Mouse (Mus musculus) liver, embryonic 12.5 days (tissue): ENCODE results near the gene Mycn. TPM values are rescaled to one million over a fixed set of nuclear protein-coding genes. Genes with fewer than 3 reads are reported as not detected.

Experiments
- ATAC-seq: fragments of 200-750 bp; cut with Nextera tagmentation; 2 replicates; pipeline ENCODE4 v1.8.0; 2017; ENCODE audit warnings: moderate number of reproducible peaks, mild to moderate bottlenecking, moderate library complexity
- H3K27ac ChIP-seq: fragments of 300-500 bp; sonication (generic); 2 replicates; pipeline ENCODE4 v1.5.1; 2016; ENCODE audit warnings: mild to moderate bottlenecking
- H3K27me3 ChIP-seq: fragments of 300-500 bp; sonication (generic); replicated peaks from 2 replicates; pipeline ENCODE4 v1.6.1; 2016; ENCODE audit warnings: mild to moderate bottlenecking, moderate library complexity
- H3K36me3 ChIP-seq: fragments of 300-500 bp; sonication (generic); 2 replicates; pipeline ENCODE4 v1.6.1; 2016; ENCODE audit warnings: mild to moderate bottlenecking, moderate library complexity
- H3K4me1 ChIP-seq: fragments of 300-500 bp; sonication (generic); 2 replicates; pipeline ENCODE4 v1.6.1; 2016
- H3K4me2 ChIP-seq: fragments of 300-500 bp; sonication (generic); 2 replicates; pipeline ENCODE4 v1.6.1; 2016; ENCODE audit warnings: mild to moderate bottlenecking, moderate library complexity
- H3K4me3 ChIP-seq: fragments of 300-500 bp; sonication (generic); 2 replicates; pipeline ENCODE4 v1.5.1; 2016; ENCODE audit warnings: mild to moderate bottlenecking, moderate library complexity
- H3K9ac ChIP-seq: fragments of 300-500 bp; sonication (generic); 2 replicates; pipeline ENCODE4 v1.6.1; 2016; ENCODE audit warnings: mild to moderate bottlenecking, moderate library complexity
- H3K9me3 ChIP-seq: fragments of 300-500 bp; sonication (generic); replicated peaks from 2 replicates; pipeline ENCODE4 v1.6.1; 2016; ENCODE audit warnings: mild to moderate bottlenecking, moderate library complexity
- WGBS: fragments of 180-500 bp; shearing (Covaris S2); methylation state at CpG from one replicate; pipeline ENCODE4 v1.1.7; 2016; ENCODE audit not compliant: insufficient replicate concordance; 5-methylcytosine and 5-hydroxymethylcytosine counted together
- polyA plus RNA-seq: library from polyadenylated mRNA; unstranded; fragments of >200 nt; fragmentation: Nextera tagmentation; extraction: Ambion mirVana; gene quantifications from 2 replicates; pipeline ENCODE4 v1.2.1, GENCODE M21; 2016

Gene Mycn
- polyA plus RNA-seq, 1 experiment from 2014 or later = 18.5 TPM

DNA sequence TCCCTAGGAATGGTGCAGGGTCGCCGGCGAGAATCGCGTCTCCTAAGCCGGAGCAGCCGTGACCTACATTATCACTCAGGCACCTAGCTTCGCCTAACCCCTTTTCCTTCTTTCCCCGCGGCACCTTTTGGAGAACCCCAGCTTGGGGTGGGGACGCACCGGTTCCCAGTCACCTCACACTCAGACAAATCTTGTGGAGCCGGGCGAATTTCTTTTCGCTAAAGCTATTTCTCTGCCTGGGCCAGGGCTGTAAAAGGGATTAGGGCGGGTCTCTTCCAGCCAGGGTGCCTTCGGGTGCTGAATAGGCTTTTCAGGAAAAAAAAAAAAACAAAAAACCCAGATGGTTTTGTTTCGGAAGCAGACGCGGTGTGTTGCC, 597 bp downstream of the Mycn start:
- Histone ChIP-seq H3K4me1 (peaks cover 24% of the 10 kb centered on the region; the same call in 1 of the 2 replicates), H3K27me3 (peaks cover 81% of the 10 kb centered on the region), H3K4me3 (peak overlapping the region; percentile 64), H3K27ac (no peak overlapping the region), H3K9me3 (no peaks in the 10 kb centered on the region), H3K9ac (peak overlapping the region; percentile 67), H3K4me2 (peak overlapping the region; percentile 87), H3K36me3 (peaks cover 14% of the 10 kb centered on the region)
- ATAC-seq = 0 out of 2 replicates have a peak, but pooled peaks have one; percentile 6
- 1% methylated on average over 20 of the region's 20 CpGs for WGBS

DNA sequence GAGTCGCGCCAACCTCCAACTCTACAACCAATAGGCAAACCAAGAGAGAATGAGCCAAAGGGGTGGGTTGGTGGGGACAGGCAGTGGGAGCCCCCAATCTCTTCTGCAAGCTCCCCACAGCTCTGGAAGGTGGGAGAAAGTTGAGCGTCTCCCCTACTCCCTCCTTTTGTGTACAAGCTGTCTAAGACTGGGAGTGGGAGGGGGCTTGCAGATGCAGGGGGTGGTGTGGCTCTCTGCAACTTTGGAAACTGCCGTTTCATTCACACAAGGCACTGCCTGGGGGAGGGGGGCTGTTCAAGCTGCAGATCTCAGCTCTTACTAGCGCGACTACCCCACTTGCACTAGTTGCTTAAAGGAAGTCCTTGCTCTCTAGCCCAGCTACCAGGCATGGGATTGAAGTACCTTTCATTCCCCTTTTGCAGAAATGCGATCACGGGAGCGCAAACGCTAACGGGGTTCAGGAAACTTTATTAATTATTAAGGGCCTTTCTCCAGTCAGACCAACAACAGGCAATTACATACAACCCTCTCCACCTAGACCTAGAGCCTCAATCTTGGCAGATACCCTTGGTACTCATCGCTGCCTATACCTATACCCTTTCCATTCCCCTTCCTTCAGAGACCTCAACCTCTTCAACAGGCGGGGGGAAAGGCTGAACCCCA, 1.1 kb downstream of the Mycn start:
- H3K9ac ChIP-seq = peak overlapping the region; percentile 67
- under 1% methylated on average over 13 of the region's 13 CpGs for WGBS
- peak overlapping the region; percentile 87 for H3K4me2 ChIP-seq
- H3K27ac ChIP-seq = peak overlapping the region; percentile 49; the same call in 1 of the 2 replicates
- H3K4me3 ChIP-seq = peak overlapping the region; percentile 64
- peaks cover 80% of the 10 kb centered on the region for H3K27me3 ChIP-seq
- H3K9me3 ChIP-seq = no peaks in the 10 kb centered on the region
- peaks cover 17% of the 10 kb centered on the region for H3K36me3 ChIP-seq
- ATAC-seq = no peak
- H3K4me1 ChIP-seq = peaks cover 24% of the 10 kb centered on the region; the same call in 1 of the 2 replicates

DNA sequence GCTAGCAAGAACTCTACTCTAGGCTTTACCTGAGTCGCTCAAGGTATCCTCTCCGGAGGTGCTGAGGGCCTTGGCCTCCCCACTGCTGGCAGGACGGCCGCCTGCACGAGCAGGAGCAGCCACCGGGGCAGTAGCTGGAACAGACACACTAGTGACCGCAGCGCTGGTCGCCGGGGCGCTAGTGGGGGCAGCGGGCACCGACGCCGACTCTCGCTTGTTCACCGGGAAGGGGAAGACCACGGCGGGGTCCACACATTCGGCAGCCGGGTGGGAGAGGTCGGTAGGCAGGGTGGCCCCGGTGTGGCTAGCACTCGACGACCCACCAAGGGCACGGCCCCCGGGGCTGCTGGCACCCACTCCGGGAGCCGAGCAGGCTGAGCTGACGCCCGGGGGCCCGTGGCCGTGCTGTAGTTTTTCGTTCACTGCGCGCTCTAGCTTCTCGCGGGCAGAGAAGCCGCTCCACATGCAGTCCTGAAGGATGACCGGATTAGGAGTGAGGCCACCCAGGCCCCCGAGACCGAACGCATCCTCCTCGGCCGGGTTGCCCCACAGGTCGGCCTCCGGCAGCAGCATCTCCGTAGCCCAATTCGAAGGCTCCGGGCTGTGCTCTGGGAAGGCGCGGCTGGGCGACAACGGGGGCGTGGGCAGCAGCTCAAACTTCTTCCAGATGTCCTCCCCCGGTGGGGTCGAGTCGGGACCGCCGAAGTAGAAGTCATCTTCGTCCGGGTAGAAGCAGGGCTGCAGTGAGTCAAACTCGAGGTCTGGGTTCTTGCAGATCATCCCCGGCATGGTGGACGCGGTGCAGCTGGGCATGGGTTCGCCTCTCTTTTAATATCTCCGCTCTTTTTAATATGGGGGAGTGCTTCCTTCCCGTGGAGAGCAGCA, 1.9 kb downstream of the Mycn start:
- Histone ChIP-seq H3K27me3 (peaks cover 76% of the 10 kb centered on the region), H3K4me2 (peak overlapping the region; percentile 87), H3K9ac (peak overlapping the region; percentile 67)

DNA sequence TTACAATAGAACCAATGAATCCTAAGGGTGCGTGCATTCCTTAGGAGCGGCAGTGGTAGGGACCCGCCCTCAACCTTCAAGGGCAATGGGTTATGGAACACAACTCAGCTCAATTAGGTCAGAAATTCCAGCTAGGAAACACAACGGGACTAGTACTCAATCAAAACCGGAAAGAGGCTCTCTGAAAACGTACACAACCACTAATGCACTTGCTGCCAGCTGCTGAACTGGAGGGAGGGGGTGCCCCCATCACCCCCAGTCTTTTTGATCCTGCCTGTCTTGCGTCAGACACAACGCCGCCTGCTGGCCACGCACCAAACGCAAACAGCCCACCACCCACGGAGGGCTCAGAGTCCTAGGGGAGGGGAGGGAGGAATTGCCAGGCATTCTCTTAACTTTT, 2.9 kb downstream of the Mycn start:
- Histone ChIP-seq H3K36me3 (peaks cover 17% of the 10 kb centered on the region), H3K4me1 (peaks cover 24% of the 10 kb centered on the region; the same call in 1 of the 2 replicates), H3K9me3 (no peaks in the 10 kb centered on the region), H3K27me3 (peaks cover 71% of the 10 kb centered on the region), H3K4me3 (peak overlapping the region; percentile 64), H3K9ac (peak overlapping the region; percentile 67; the same call in 1 of the 2 replicates), H3K27ac (no peak overlapping the region), H3K4me2 (peak overlapping the region; percentile 87)
- WGBS = 2% methylated on average over 12 of the region's 12 CpGs
- ATAC-seq = no peak

More for the DNA sequence above, 1.9 kb downstream of the Mycn start:
- Histone ChIP-seq H3K9me3 (no peaks in the 10 kb centered on the region), H3K27ac (peak overlapping the region; percentile 49; the same call in 1 of the 2 replicates), H3K36me3 (peaks cover 17% of the 10 kb centered on the region), H3K4me3 (peak overlapping the region; percentile 64), H3K4me1 (peaks cover 24% of the 10 kb centered on the region; the same call in 1 of the 2 replicates)
- ATAC-seq = no peak
- WGBS = under 1% methylated on average over 69 of the region's 69 CpGs

DNA sequence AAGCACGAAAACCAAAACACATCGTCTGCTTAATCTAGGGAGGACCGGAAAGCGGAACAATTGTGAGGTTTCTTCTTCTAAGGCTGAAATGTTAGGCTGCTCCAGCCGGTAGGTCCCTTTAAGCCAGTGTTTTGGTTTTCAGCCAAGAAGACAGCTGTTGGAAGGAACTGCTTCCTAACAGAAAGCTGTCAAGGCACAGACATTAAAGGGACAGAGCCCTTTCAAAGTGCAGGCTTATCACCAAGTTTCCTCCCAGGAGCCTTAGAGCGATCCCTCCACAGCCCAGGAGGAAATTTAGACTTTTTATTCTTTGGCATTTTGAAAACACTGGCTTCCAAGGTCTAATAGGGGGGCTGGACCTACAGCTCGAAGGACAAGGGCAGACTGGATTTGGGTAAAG, 3.4 kb downstream of the Mycn start:
- 18% methylated on average over 7 of the region's 7 CpGs for WGBS
- ATAC-seq = no peak
- peak overlapping the region; percentile 64 for H3K4me3 ChIP-seq
- H3K4me2 ChIP-seq = peak overlapping the region; percentile 87
- H3K9ac ChIP-seq = no peak overlapping the region
- H3K27me3 ChIP-seq = peaks cover 66% of the 10 kb centered on the region
- no peaks in the 10 kb centered on the region for H3K9me3 ChIP-seq
- H3K36me3 ChIP-seq = peaks cover 17% of the 10 kb centered on the region
- peaks cover 24% of the 10 kb centered on the region; the same call in 1 of the 2 replicates for H3K4me1 ChIP-seq
- no peak overlapping the region for H3K27ac ChIP-seq

DNA sequence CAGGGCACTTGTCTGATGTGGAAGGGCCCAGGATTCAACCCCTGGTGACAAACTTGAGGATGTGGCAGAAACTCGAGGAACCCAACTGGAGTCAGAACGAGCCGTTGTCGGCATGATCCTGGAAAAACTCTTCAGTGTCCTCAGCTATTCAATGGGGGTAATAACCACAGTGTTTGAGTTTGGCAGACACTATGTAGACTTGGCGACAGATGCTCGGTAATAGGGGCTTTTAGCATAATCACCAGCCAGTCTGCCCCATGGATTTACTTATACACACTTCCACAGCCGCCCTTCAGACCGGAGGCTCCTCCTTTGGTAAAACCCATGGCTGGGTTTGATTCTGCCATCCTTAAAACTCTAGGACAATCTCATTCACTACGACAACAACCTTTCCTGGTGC, 4.0 kb downstream of the Mycn start:
- H3K27ac ChIP-seq = no peak overlapping the region
- WGBS = 50% methylated on average over 9 of the region's 9 CpGs
- no peaks in the 10 kb centered on the region for H3K9me3 ChIP-seq
- ATAC-seq = no peak
- H3K4me2 ChIP-seq = peak overlapping the region; percentile 87
- peaks cover 17% of the 10 kb centered on the region for H3K36me3 ChIP-seq
- H3K4me3 ChIP-seq = peak overlapping the region; percentile 64
- peaks cover 24% of the 10 kb centered on the region; the same call in 1 of the 2 replicates for H3K4me1 ChIP-seq
- no peak overlapping the region for H3K9ac ChIP-seq
- peaks cover 60% of the 10 kb centered on the region for H3K27me3 ChIP-seq

DNA sequence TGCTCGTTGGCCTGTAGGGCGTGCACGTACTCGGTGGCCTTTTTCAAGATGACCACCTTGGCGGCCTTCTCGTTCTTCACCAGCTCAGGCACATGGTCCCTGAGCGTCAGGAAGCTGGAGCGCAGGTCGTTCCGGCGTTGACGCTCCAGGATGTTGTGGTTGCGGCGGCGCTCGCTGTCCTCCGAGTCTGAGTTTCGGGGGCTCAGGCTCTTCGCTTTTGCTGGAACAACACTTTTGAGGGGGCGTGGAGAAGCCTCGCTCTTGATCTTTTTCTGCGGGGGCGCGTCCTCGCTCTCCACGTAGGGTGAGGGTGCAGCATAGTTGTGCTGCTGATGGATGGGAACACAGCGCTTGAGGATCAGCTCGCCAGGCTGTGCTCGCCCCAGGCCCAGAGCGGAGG, 4.6 kb downstream of the Mycn start:
- ATAC-seq = no peak
- Histone ChIP-seq H3K4me2 (peak overlapping the region; percentile 87; the same call in 1 of the 2 replicates), H3K36me3 (peaks cover 17% of the 10 kb centered on the region), H3K4me1 (peaks cover 24% of the 10 kb centered on the region; the same call in 1 of the 2 replicates), H3K9ac (no peak overlapping the region), H3K27me3 (peaks cover 53% of the 10 kb centered on the region), H3K27ac (no peak overlapping the region), H3K9me3 (no peaks in the 10 kb centered on the region), H3K4me3 (0 out of 2 replicates have a peak overlapping the region, but pooled peaks have one; percentile 64)
- WGBS = 61% methylated on average over 30 of the region's 30 CpGs

DNA sequence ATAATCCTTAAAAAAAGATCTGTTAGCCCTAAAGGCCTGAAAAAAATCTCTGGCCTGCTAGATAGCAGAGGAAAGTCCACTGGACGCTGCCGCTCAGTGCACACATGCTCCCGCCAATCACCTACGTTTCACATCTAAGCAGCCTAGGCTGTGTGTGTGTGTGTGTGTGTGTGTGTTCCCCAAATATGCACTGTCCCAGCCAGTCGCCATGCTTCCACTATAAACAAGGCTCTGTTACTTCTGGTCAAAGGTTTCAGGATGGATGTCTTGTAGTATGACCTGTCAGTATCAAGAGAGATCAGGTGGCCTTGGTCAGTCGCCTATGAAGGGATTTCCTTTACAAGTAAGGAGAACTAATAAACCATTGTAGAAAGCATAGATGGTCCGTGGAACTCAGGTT, 9.5 kb downstream of the Mycn start:
- H3K4me2 ChIP-seq = no peak overlapping the region
- H3K36me3 ChIP-seq = peaks cover 13% of the 10 kb centered on the region; the same call in 1 of the 2 replicates
- no peak overlapping the region for H3K27ac ChIP-seq
- H3K27me3 ChIP-seq = peaks cover 5% of the 10 kb centered on the region
- no peaks in the 10 kb centered on the region for H3K9me3 ChIP-seq
- H3K4me1 ChIP-seq = no peaks in the 10 kb centered on the region
- no peak overlapping the region for H3K4me3 ChIP-seq
- no peak for ATAC-seq
- no peak overlapping the region for H3K9ac ChIP-seq
- WGBS = 64% methylated on average over 7 of the region's 7 CpGs

DNA sequence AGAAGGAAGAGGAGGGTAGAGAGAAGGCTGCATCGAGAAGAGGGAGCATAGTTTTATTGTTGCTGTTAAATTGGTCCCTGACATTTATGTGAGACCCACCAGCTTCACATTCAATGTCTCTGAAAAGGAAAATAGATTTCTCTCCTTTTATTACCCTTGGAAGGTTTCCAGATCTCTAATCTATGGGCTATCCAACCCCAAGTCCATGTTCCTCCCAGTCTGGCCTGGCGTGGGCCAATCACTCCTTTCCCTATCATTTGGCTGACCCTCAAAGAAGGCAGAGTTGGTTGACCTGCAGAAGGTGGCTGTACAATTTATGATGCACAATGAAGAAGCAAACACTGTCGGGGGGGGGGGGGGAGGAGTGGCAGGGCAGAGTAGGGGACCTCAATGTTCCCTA, 13.5 kb downstream of the Mycn start:
- Histone ChIP-seq H3K4me1 (no peaks in the 10 kb centered on the region), H3K9ac (no peak overlapping the region), H3K27ac (no peak overlapping the region), H3K36me3 (no peaks in the 10 kb centered on the region), H3K9me3 (no peaks in the 10 kb centered on the region), H3K4me2 (no peak overlapping the region), H3K27me3 (no peaks in the 10 kb centered on the region), H3K4me3 (no peak overlapping the region)
- WGBS = 58% methylated on average over 3 of the region's 3 CpGs
- no peak for ATAC-seq

DNA sequence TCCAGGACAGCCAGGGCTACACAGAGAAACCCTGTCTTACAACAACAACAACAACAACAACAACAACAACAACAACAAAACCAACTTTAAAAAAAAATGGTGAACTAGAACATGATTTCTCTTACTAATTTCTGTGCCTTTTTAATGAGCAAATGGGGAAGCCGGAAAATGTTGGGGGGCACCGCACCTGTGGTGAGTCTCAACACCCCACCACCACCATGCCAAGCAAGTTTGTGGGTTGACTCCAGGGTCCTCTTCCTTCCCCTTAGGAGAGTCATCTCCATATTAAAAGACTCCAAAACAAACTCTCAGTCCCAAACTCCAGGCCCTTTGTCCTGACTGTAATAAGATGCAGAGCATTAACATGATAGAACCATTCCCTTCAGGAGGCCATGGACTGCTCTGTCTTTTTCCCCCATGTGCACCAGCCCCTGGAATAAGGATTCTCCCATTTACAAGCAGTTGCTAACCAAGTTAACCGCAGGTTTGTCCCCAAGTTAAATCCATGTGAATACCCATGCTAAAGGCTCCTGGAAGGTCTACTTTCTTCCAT, 14.7 kb downstream of the Mycn start:
- no peak for ATAC-seq

DNA sequence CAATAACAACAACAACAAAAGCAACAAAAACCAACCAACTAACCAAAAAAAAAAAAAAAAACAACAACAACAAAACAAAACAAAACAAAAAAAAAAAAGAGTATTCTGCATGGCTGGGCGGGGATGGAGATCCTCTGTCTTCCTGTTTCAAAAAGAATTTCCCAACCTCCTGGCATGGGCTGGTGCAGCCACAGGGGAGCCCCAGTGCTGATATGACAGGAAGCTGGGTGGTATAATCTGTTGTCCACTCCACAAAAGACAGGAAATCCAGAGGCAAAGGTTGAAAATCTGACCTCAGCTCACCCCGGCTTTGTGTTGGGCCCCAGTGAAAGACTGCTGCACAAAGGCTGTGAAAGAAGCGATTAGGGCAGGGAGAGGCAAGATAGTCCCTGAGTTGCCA, 17.3 kb downstream of the Mycn start:
- Histone ChIP-seq H3K4me2 (no peak overlapping the region), H3K36me3 (no peaks in the 10 kb centered on the region), H3K27me3 (no peaks in the 10 kb centered on the region), H3K9me3 (no peaks in the 10 kb centered on the region), H3K4me3 (no peak overlapping the region), H3K9ac (no peak overlapping the region), H3K4me1 (no peaks in the 10 kb centered on the region), H3K27ac (no peak overlapping the region)
- ATAC-seq = no peak
- WGBS = 46% methylated on average over 3 of the region's 3 CpGs

More for the DNA sequence above, 14.7 kb downstream of the Mycn start:
- H3K4me3 ChIP-seq = no peak overlapping the region
- no peaks in the 10 kb centered on the region for H3K9me3 ChIP-seq
- 82% methylated on average over 3 of the region's 3 CpGs for WGBS
- H3K27me3 ChIP-seq = no peaks in the 10 kb centered on the region
- H3K4me1 ChIP-seq = no peaks in the 10 kb centered on the region
- H3K27ac ChIP-seq = no peak overlapping the region
- H3K4me2 ChIP-seq = no peak overlapping the region
- no peak overlapping the region for H3K9ac ChIP-seq
- no peaks in the 10 kb centered on the region for H3K36me3 ChIP-seq
